Mouse (Mus musculus): Measurements from ENCODE around the gene Ctdnep1.
"Not testable (repeated sequence)": the region's sequence is repeated elsewhere in the genome, so short reads cannot be mapped to it uniquely, and the experiment has no call there.

Gene Ctdnep1

GRCm38 (mm10) chr11:69952274-69952673 lies 28.7 kb upstream of the Ctdnep1 start:
- DNase-seq = no peak

GRCm38 (mm10) chr11:69953267-69953915 lies 27.6 kb upstream of the Ctdnep1 start:
- no peak for DNase-seq

GRCm38 (mm10) chr11:69955618-69956017 lies 25.3 kb upstream of the Ctdnep1 start:
- not testable (repeated sequence) for DNase-seq

GRCm38 (mm10) chr11:69956218-69956617 lies 24.7 kb upstream of the Ctdnep1 start:
- DNase-seq = no peak

- DNase-seq = no peak
Observed at GRCm38 (mm10) chr11:69960616-69961015, 20.3 kb upstream of the Ctdnep1 start.

- DNase-seq = no peak
Observed at GRCm38 (mm10) chr11:69961841-69962240, 19.1 kb upstream of the Ctdnep1 start.

GRCm38 (mm10) chr11:69964650-69965270 lies 16.2 kb upstream of the Ctdnep1 start, which contains the start of gene Cldn7:
Gene Cldn7, plus strand, starts transcription at chr11:69964779.
- DNase-seq = no peak

GRCm38 (mm10) chr11:69965271-69966005 lies 15.5 kb upstream of the Ctdnep1 start:
- peak; percentile 72 for DNase-seq

GRCm38 (mm10) chr11:69966006-69966859 lies 14.7 kb upstream of the Ctdnep1 start:
- DNase-seq = no peak

- no peak for DNase-seq
Observed at GRCm38 (mm10) chr11:69966860-69967517, 14.0 kb upstream of the Ctdnep1 start.

- no peak for DNase-seq
Observed at GRCm38 (mm10) chr11:69968793-69969192, 12.2 kb upstream of the Ctdnep1 start.

- DNase-seq = no peak
Observed at GRCm38 (mm10) chr11:69970222-69970621, 10.7 kb upstream of the Ctdnep1 start.

- DNase-seq = no peak
Observed at GRCm38 (mm10) chr11:69970775-69971174, 10.2 kb upstream of the Ctdnep1 start.

GRCm38 (mm10) chr11:69974907-69975306 lies 6.0 kb upstream of the Ctdnep1 start:
- DNase-seq = no peak

- DNase-seq = no peak
Observed at GRCm38 (mm10) chr11:69976271-69976670, 4.7 kb upstream of the Ctdnep1 start.

- DNase-seq = no peak
Observed at GRCm38 (mm10) chr11:69979827-69980195, 1.1 kb upstream of the Ctdnep1 start.

GRCm38 (mm10) chr11:69980196-69981140 lies 488 bp upstream of the Ctdnep1 start:
- DNase-seq = peak; percentile 100

- no peak for DNase-seq
Observed at GRCm38 (mm10) chr11:69982225-69982624, 1.3 kb downstream of the Ctdnep1 start, which contains the start of gene Elp5. Gene Elp5, minus strand, starts transcription at chr11:69982517.

GRCm38 (mm10) chr11:69982877-69983276 lies 1.9 kb downstream of the Ctdnep1 start:
- no peak for DNase-seq

GRCm38 (mm10) chr11:69983377-69983776 lies 2.4 kb downstream of the Ctdnep1 start:
- DNase-seq = no peak

GRCm38 (mm10) chr11:69984431-69984830 lies 3.5 kb downstream of the Ctdnep1 start:
- no peak for DNase-seq
